Mouse (Mus musculus) ES-Bruce4 (cell line): ENCODE measurements around the gene Foxk2. TPM values are rescaled to one million over a fixed set of nuclear protein-coding genes. Genes with fewer than 3 reads are reported as not detected.

Experiments used
- H3K27ac ChIP-seq: 2 replicates; pipeline ENCODE4 v1.5.1; 2012; ENCODE audit warnings: low read length, inconsistent platforms; ENCODE audit not compliant: insufficient read depth
- H3K27me3 ChIP-seq: 2 replicates; pipeline ENCODE4 v1.6.1; 2012; ENCODE audit warnings: mild to moderate bottlenecking, low read length, inconsistent platforms; ENCODE audit not compliant: control insufficient read depth, poor library complexity, insufficient read depth, severe bottlenecking
- H3K36me3 ChIP-seq: 2 replicates; pipeline ENCODE4 v1.6.1; 2012; ENCODE audit warnings: inconsistent platforms, mild to moderate bottlenecking, low read length, moderate library complexity; ENCODE audit not compliant: control insufficient read depth, poor library complexity, insufficient read depth, severe bottlenecking
- H3K4me1 ChIP-seq: one replicate; pipeline ENCODE4 v1.8.1; 2011; ENCODE audit warnings: low read length; ENCODE audit not compliant: control insufficient read depth, insufficient read depth
- H3K4me3 ChIP-seq: 2 replicates; pipeline ENCODE4 v1.5.1; 2011; ENCODE audit warnings: low read depth, mild to moderate bottlenecking, low read length
- H3K9ac ChIP-seq: 2 replicates; pipeline ENCODE4 v1.6.1; 2012; ENCODE audit warnings: low read depth, mild to moderate bottlenecking, inconsistent platforms; ENCODE audit not compliant: poor library complexity, severe bottlenecking
- H3K9me3 ChIP-seq: replicated peaks from 2 replicates; pipeline ENCODE4 v1.6.1; 2012; ENCODE audit warnings: mild to moderate bottlenecking, low read length, inconsistent platforms; ENCODE audit not compliant: control insufficient read depth, poor library complexity, insufficient read depth, severe bottlenecking
- CTCF ChIP-seq: IDR thresholded peaks from one replicate; pipeline ENCODE4 v1.8.1; 2011; ENCODE audit warnings: low read depth, low read length
- EP300 ChIP-seq: IDR thresholded peaks from 2 replicates; pipeline ENCODE4 v1.6.1; 2011; ENCODE audit warnings: low read depth, low read length; ENCODE audit not compliant: insufficient read depth
- POLR2A ChIP-seq: IDR thresholded peaks from one replicate; pipeline ENCODE4 v1.8.1; 2011; ENCODE audit warnings: low read length; ENCODE audit not compliant: insufficient read depth
- polyA plus RNA-seq: library from polyadenylated mRNA; stranded (reverse); fragments of >200 nt; gene quantifications from 2 replicates; pipeline ENCODE4 v1.2.4, GENCODE M21; 2011; ENCODE audit warnings: low read depth; ENCODE audit not compliant: missing spikeins, insufficient read depth, insufficient read length

Foxk2 gene
- 60.2 and 68.1 TPM in 2 replicates for polyA plus RNA-seq

DNA sequence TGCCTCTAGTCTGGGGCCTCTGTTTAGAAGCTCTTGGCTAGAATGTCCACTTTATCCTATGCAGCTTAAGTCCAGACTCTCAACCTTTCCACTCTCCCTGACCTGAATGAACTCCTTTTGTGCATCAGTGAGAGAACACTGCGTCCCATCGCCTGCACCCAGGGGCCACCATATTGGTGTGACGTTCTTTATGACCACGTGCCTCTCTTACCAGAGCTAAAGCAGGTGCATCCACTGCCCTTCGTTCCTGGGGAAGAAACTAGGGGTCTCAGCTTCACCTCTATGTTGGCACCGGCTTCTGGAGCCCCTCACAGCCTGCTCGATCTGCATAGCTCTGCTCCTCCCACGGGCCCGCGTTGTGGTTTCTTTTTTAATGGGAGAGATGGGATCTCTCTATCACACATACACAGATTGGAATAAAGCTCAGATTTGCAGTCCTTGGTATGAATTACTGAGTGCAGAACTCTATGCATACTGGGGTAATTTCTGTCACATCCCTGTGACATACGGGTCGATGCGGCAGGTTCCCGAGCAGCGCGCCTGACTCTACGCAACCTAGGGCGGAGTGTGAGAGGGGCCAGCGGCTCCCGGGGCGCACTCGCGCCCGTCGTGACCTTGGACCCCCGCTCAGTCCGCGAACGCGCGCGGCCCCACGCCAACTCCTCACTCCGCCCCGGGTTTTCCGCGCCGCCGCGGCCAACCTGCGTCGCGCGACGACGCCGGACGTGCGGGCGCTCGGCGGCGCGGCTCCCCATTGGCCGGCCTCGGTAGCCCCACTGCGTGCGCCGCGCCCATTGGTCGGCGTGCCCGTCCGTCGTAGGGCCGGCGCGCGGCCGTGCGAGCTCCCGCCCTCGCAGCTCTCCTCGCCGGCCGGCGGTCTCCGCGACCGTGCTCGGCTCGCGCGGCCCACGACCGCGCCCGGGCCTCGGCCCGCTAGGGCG, at the start of gene Foxk2:
Gene Foxk2, plus strand, starts transcription at position 831 of the 941 bp plus-strand sequence.
- Histone ChIP-seq H3K4me1 (no peaks in the 10 kb centered on the region), H3K27ac (no peak within 1 kb of the TSS), H3K4me3 (peak within 1 kb of the TSS; percentile 93), H3K27me3 (no peaks in the 10 kb centered on the region), H3K36me3 (peaks cover 21% of the 10 kb centered on the region), H3K9ac (peak within 1 kb of the TSS; percentile 98), H3K9me3 (no peaks in the 10 kb centered on the region)
- TF ChIP-seq POLR2A = no peak
- TF ChIP-seq EP300 = no peak
- TF ChIP-seq CTCF = no peak

DNA sequence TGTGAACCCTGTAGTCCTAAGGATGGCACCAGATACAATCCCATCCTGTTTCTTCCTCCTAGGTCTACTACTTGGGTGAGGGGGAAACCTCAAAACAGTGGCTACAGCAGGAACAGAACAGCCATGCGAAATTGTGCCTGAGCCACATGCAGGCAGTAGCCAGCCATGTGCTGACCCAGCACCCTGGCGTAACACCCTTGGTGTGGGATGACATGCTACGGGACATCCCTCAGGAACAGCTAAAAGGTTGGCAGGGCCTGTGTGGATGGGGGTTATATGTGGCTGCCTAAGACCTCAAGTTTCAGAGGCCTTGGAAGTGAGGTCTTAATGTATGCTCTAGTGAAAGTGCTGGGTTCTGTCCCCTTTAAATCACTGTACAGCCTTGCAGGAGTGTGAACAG, 43.0 kb upstream of the Foxk2 start:
- Histone ChIP-seq H3K36me3 (no peaks in the 10 kb centered on the region), H3K9me3 (no peaks in the 10 kb centered on the region), H3K27me3 (no peaks in the 10 kb centered on the region), H3K27ac (no peak overlapping the region), H3K9ac (no peak overlapping the region), H3K4me1 (no peaks in the 10 kb centered on the region), H3K4me3 (no peak overlapping the region)
- TF ChIP-seq CTCF (no peak), POLR2A (no peak), EP300 (no peak)

DNA sequence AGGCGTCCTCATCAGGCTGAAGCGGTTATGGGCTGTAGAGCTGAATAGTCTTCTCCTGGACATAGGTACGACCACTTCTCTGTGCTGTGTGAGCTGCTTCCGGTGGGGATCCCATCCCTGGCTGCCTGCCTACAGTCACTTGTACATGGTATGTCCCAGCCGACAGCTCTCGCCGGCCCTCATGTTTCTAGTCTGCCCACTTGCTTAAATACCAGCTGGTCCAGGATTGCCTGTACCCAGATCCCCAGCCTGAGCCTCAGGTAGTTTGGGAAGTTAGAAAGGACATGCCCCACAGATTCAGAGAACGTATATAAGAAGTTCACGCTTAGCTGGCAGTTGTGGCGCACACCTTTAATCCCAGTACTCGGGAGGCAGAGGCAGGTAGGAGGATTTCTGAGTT, 40.0 kb upstream of the Foxk2 start:
- no peak overlapping the region for H3K9ac ChIP-seq
- no peak overlapping the region for H3K4me3 ChIP-seq
- H3K27ac ChIP-seq = no peak overlapping the region
- TF ChIP-seq POLR2A (no peak), EP300 (no peak), CTCF (no peak)
- no peaks in the 10 kb centered on the region for H3K9me3 ChIP-seq
- no peaks in the 10 kb centered on the region for H3K4me1 ChIP-seq
- no peaks in the 10 kb centered on the region; the same call in 1 of the 2 replicates for H3K36me3 ChIP-seq
- no peaks in the 10 kb centered on the region for H3K27me3 ChIP-seq

DNA sequence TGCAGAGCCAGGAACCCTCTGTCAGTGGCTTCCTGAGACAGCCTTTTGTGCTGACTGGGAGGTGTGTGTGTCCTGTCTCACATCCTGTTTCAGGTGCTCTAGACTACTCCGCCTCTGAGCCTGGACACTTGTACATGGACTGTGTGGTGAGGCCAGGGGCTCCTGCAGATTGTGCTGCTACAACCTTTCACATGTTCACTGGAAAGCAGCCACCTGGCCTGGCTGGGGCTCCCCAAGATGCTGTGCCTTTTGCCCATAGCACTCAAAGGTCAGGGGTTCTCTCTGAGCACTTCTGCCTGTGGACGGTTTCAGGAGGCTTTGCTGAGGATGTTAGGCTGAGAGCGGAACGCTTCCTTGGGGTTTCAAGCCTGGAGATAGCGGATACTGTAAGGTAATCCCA, 39.0 kb upstream of the Foxk2 start:
- Histone ChIP-seq H3K9ac (no peak overlapping the region), H3K27me3 (no peaks in the 10 kb centered on the region), H3K36me3 (peaks cover under 1% of the 10 kb centered on the region; the same call in 1 of the 2 replicates), H3K27ac (no peak overlapping the region), H3K4me1 (no peaks in the 10 kb centered on the region), H3K9me3 (no peaks in the 10 kb centered on the region), H3K4me3 (no peak overlapping the region)
- TF ChIP-seq POLR2A = no peak
- TF ChIP-seq CTCF = no peak
- TF ChIP-seq EP300 = no peak

DNA sequence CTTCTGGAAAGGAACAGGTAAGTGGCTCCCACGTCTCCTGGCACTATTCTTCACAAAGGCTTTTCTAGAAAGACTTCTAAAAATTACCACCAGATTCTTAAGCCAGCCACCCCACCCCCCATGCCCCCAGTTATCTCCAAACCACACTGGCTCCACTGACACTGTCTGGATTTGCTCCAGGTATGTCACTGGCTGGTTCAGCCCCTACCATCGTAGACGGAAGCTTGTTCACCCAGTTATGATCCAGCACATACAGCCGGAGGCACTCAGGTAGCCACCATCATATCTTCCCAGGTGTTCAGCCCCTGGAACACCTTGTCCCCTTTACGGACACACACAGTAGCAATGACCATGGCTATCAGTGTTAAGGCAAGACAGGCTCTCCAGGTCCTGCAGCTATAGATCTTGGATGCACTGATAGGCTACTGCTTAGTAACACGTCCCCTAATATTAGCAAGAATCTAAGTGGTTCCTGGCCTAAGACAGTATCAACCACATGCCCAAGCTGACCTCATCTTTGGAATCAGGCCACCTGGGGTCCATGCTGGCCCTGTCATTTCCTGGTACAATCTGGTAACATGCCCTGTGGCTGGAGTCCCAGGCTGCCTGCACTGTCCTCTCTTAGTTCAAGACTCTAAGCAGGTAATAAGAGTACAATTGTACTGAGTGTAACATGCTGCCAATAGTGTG, 38.3 kb upstream of the Foxk2 start:
- Histone ChIP-seq H3K4me3 (no peak overlapping the region), H3K9ac (no peak overlapping the region), H3K27ac (no peak overlapping the region), H3K9me3 (no peaks in the 10 kb centered on the region), H3K36me3 (peaks cover 3% of the 10 kb centered on the region; the same call in 1 of the 2 replicates), H3K27me3 (no peaks in the 10 kb centered on the region), H3K4me1 (no peaks in the 10 kb centered on the region)
- TF ChIP-seq EP300 = no peak
